Mouse (Mus musculus) adrenal gland, postnatal 4 days (tissue): Measurements from ENCODE around the gene Slc7a7. TPM values are rescaled to one million over a fixed set of nuclear protein-coding genes. Genes with fewer than 3 reads are reported as not detected.

ENCODE experiments used
- DNase-seq, 2 experiments: peaks; one replicate each; pipeline ENCODE4 v3.0.0; 2021 to 2022; ENCODE audit warnings: low spot score in 2 of 2, mixed read lengths in 2 of 2
- total RNA-seq, 2 experiments: library from RNA; stranded (reverse); gene quantifications; 2 replicates each; pipeline ENCODE4 v1.2.3; 2021

Gene Slc7a7
- total RNA-seq, 2 experiments from 2014 or later: 8.0 to 18.2 TPM

DNA sequence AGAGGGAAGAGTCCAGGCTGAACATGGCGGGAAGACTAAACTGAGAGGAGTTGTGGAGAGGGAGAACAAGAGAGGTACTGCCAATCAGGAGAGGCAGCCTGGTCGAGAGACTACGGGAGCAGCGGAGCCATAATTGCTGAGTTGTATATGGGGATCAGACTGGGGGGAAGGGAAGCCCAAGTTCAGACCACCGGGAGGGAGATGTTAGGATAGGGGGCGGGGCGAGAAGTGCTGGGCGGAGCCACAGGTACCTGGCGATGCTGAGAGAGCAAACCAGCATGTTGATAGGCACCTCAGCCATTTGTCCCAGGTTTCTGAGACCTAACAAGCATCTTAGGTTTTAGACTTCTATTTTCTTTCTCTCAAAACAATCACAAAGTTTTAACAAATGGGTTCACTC is 88.4 kb downstream of the Slc7a7 start:
- DNase-seq: no peak

DNA sequence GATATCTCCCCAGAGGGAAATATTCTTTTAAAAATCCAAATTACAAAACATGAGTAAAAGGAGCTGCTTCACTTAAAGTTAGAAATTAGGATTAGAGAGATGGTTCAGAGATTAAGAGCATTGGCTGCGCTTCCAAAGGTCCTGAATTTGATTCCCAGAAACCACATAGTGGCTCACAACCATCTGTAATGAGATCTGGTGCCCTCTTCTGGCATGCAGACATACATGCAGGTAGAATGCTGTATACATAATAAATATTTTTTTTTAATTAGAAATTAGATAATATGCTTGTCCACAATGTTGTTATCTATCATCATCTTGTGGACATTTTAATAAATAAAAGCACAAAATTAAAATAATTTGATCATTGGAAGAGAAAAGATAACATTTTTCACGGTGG is 89.0 kb downstream of the Slc7a7 start:
- DNase-seq: no peak

GRCm38 (mm10) chr14:54324486-54324885 is 93.1 kb downstream of the Slc7a7 start:
- no peak for DNase-seq

- DNase-seq: no peak
These were observed 95.8 kb downstream of the Slc7a7 start for GRCm38 (mm10) chr14:54321556-54322376.

Other genes starting within 250 kb of the Slc7a7 start
- gene Dad1, start 163.7 kb downstream of the Slc7a7 start, total RNA-seq: 100 to 1,000 TPM; 195 to 211 TPM
- gene Abhd4, start 163.6 kb downstream of the Slc7a7 start, total RNA-seq: 100 to 1,000 TPM; 351 to 353 TPM
- gene Olfr49, start 132.8 kb downstream of the Slc7a7 start, total RNA-seq: not detected
- gene Oxa1l, start 56.9 kb downstream of the Slc7a7 start, total RNA-seq: 100 to 1,000 TPM; 147 to 149 TPM
- 100 to 1,000 TPM; 219 to 235 TPM for gene Mrpl52, start 9.1 kb upstream of the Slc7a7 start, total RNA-seq
- gene Mmp14, start 13.8 kb upstream of the Slc7a7 start, total RNA-seq: 100 to 1,000 TPM; 215 to 216 TPM
- 10 to 100 TPM; 77.0 to 88.0 TPM for gene Lrp10, start 46.4 kb upstream of the Slc7a7 start, total RNA-seq
- gene Rem2, start 58.3 kb upstream of the Slc7a7 start, total RNA-seq: 1 to 10 TPM; 1.6 to 2.3 TPM
- 10 to 100 TPM; 47.0 to 51.8 TPM for gene Prmt5, start 99.7 kb upstream of the Slc7a7 start, total RNA-seq
- gene Haus4, start 136.8 kb upstream of the Slc7a7 start, total RNA-seq: 10 to 100 TPM; 45.6 to 52.5 TPM
- 10 to 100 TPM; 27.3 to 27.5 TPM for gene Ajuba, start 159.8 kb upstream of the Slc7a7 start, total RNA-seq
- gene 4931414P19Rik, start 188.2 kb upstream of the Slc7a7 start, total RNA-seq: 1 to 10 TPM; 6.4 to 7.8 TPM
- gene Psmb5, start 200.2 kb upstream of the Slc7a7 start, total RNA-seq: 100 to 1,000 TPM; 219 to 220 TPM
- gene Psmb11, start 203.7 kb upstream of the Slc7a7 start, total RNA-seq: not detected
- not detected for gene Gm17606, start 223.2 kb upstream of the Slc7a7 start, total RNA-seq
- 1 to 10 TPM; 4.0 to 5.2 TPM for gene Cdh24, start 223.6 kb upstream of the Slc7a7 start, total RNA-seq